Mouse (Mus musculus) CD4-positive naive resting alpha-beta T cell, adult 57 days (primary cell): ENCODE measurements around the gene Klhdc3. TPM values are rescaled to one million over a fixed set of nuclear protein-coding genes. Genes with fewer than 3 reads are reported as not detected.

Experiments used
- total RNA-seq: library from RNA; stranded (reverse); gene quantifications from one replicate; pipeline ENCODE4 v1.2.4, GENCODE M21; 2023

Gene Klhdc3
- total RNA-seq = 50.4 TPM

DNA sequence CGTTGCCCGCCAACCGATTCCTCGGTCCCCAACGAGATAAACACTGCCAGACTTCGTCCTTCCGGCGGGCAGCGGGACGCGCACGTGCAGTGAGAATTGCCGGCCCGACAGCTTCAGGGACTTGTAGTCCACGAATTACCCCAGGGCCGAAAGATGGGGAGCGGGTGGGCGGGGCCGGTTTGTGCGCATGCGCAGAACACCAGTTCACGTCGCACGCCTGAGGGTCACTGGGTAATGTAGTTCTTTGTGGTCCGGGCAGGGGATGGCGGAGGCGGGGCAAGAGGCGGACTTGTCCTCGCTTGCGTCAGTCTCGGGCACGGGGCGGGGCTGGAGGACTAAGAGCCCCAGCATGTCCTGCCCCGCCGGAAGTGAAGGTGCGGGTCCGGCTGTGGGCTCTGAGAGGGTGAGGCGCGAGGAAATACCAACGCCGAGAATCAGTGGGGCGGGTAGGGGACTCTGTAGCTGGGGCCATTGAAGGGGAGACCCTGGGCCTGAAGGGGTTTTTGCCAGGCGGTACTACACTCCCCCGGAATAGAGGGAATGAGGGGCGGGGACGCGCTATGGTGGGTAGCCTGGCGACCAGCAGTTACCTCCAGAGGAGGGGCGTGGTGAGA, at the start of gene Klhdc3:
TSS of gene Klhdc3 (minus strand) at position 155 of the 614 bp plus-strand sequence.

DNA sequence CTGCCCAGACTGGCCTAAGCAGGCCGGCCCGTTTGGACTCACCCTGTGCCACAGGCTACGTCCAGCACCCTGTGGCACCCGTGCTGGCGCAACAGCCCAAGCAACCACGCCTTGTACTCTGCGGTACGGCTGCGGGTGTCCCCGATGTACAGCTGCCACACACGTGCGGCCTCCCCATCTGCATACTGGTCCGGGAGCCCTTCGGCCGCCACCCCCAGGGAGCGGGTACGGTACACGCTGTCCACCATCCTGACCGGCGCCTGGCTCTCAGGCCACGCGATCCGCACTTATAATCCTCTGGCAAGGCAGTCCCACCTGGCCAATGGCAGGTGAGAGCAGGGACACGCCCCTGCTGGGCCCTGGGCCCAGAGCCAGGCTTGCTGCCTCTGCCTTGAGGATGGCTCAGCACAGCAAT, 48.2 kb upstream of the Klhdc3 start, which contains the start of gene Gnmt:
TSS of gene Gnmt (minus strand) at position 265 of the 415 bp plus-strand sequence.

DNA sequence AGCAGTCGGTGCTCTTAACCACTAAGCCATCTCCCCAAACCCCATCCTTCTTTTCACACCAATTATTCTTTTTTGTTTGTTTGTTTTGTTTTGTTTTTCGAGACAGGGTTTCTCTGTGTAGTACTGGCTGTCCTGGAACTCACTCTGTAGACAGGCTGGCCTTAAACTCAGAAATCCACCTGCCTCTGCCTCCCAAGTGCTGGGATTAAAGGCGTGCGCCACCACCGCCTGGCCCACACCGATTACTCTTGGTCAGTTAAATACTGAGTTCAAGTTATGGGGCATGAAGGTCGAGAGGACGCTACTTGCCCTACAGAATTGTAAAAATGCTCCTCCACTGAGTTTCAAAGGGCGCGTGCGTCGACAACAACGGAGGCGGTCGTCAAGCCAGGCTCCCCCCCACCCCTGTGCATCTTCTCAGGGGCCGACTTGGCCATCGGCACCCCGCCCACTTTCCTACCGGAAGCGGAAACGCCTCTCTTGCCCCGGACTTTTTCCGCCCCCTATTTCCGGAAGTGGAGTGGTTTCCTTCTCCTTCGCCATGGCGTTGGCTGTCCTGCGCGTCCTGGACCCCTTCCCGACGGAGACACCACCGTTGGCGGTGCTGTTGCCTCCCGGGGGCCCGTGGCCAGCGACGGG, 30.4 kb upstream of the Klhdc3 start, which contains the start of gene Pex6:
TSS of gene Pex6 (plus strand) at position 505 of the 639 bp plus-strand sequence.

DNA sequence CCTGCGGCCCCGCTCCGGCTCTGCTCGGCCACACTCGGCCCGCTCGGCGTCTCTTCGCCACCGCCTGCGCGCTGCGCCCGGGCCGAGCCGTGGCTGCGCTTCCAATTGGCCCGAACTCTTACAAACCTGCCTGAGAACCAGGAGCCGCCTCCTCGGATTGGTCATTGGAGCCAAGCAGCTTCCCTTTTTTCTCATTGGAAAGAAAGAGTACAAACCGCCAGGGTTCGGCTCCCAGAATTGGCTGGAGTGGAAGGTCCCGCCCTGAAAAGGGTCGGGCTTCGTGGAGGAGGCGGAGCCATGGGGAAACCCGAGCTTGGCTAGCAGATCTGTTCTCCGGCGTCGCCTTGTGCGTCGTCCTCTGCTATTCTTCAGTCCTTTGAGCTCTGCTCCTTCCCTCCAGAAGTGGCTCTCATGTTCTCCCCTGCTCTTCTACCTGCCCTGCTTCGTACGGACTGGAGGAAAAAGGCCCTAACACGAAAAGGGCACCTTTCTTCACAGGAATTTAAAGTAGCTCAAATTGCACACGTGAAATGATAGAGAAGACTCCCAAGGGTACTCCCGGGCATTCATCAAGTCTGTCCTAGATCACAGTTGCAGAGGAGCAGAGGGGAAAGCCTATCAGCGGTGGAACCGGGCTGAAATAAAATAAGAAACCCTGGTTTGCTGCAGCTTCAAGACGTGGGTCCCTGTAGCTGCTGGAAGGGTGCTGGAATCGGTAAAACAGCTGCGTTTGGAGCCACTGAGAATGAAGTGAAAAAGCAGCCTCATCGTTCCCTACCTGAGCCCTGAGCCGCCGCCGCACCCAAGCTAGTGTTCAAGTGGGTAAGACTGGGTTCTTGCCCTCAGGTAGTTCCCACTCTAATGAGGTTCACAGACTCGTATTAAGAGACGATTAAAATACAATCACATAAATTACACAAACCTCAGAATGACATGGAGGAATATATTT, 24.4 kb upstream of the Klhdc3 start, which contains the start of gene Ppp2r5d:
TSS of gene Ppp2r5d (minus strand) at position 225 of the 949 bp plus-strand sequence.

DNA sequence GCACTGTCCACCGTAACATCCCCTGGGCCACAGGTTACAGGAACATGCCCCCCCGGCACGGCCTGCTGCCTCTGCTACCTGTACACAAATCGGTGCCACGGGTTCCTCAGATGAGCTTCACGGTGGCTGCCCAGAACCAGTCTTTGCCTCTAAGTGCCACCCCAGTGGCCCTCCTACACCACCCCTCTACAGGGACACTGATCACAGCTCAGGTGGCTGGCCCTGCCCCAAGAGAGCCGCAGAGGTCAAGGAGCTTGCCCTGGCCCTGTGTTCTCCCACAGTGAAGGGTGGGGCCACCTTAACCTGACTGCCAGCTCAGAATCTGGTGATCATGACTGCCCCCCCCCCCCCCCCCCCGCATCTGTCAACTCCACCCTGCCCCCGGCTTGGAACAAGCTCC, 2.3 kb downstream of the Klhdc3 start, which contains the start of gene Mea1:
TSS of gene Mea1 (plus strand) at position 378 of the 400 bp plus-strand sequence.

DNA sequence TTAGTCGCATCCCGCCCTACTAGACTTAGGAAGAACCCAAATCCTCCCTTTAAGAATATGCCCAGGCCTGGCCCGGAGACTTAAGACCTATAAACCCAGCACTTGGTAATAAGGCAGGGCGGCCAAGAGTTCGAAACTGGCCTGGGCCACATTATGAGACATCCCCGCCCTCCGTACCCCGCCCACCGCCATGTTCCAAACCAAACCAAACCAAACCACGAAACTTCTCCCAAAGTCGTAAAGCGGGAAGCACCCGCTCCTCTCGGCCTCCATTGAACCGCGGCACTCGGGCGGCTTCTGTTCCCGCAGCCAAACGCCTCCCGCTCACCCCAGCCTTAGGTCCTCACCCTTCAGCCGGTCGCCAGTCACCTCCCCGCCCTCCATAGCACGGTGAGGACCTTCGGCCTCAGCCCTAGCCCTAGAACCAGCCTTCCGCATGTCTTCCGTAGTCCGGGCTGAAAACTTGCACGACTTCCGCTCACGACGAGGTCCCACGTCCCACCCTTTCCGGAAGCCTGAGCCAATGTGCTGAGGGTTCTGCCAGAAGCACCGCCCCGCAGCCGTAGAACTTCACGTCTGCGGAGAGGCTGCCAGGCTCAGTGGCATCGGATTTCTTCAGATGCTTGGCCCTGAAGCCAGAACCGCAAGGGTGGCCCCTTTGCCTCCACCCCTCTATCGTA, 6.7 kb downstream of the Klhdc3 start, which contains the start of gene Rrp36:
TSS of gene Rrp36 (minus strand) at position 503 of the 680 bp plus-strand sequence.

DNA sequence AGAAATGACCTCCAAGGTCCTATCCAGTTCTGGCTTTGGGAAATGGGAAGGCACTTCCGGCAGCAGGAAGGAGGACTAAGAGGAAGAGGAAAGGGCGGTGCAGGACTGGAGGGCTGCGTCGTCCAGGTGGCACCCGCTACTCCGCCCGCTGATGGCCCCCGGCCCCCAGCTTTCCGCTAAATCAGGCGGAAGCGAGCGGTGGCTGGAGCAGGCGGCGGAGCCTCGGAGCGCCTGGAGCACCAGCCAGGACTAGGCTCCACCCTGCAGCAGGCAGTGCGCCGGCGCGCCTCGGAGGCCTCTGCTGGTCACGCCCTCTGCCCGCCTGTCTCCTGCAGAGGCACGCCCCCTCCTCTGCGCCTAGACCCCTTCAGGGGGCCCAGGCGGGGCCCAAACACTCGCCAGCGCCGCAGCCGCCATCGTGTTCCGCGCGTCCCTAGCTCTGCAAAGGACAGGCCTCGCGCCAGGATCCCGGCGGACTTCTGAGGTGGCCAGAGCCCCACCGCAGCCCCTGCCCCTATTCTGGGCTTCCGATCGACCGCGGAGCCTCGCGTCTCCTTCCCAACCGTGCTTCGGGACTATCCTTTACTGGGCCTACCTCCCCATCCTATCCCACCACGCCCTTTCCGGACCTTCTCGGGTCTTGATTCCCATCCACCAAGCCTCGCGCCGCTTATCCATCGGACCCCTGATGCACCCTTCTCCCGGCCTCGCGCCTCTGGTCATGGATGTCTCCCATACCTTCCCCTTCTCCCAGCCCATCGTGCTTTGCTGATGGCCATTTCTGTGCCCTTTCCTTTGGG, 30.3 kb downstream of the Klhdc3 start, which contains the start of gene Cul7:
TSS of gene Cul7 (plus strand) at position 106 of the 800 bp plus-strand sequence.

DNA sequence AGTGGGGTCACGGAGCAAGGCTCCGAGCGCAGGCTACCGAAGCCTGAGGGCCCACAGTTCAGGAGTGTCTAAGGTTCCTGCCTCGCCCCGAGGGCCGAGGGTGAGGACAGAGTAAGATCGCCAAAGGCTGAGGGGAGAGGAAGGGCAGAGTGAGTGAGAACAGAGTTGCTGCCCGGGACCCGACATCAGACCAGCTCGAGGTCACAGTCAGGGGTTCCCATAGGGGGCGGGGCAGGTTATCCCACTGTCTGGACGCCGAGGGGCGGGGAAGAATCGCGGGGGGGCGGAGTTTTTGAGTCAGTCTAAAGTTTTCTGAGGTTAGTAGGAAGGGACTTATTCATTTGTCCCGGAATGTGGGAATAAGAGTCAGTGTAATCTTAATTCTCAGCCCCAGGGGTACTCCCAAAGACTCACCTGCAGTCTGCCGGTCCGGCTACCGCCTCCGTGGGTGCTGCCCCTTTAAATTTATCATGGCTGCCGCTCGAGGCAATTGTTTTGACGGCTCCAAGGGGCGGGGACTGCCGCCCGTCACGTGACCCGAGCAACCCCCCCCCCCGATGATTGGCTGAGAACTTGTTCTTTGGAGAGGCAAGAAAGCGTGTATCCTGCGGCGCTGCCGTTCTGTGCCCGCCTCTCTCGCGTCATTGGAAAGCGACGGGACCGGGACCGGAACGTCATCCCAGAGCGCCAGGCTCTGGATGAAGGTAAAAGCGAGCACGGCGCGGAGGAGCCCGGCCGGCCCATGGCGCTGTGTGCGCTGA, 35.0 kb downstream of the Klhdc3 start, which contains the start of the genes Klc4 and Mrpl2:
TSS of gene Klc4 (minus strand) at position 462 of the 761 bp plus-strand sequence.
TSS of gene Mrpl2 (plus strand) at position 669 of the 761 bp plus-strand sequence.

DNA sequence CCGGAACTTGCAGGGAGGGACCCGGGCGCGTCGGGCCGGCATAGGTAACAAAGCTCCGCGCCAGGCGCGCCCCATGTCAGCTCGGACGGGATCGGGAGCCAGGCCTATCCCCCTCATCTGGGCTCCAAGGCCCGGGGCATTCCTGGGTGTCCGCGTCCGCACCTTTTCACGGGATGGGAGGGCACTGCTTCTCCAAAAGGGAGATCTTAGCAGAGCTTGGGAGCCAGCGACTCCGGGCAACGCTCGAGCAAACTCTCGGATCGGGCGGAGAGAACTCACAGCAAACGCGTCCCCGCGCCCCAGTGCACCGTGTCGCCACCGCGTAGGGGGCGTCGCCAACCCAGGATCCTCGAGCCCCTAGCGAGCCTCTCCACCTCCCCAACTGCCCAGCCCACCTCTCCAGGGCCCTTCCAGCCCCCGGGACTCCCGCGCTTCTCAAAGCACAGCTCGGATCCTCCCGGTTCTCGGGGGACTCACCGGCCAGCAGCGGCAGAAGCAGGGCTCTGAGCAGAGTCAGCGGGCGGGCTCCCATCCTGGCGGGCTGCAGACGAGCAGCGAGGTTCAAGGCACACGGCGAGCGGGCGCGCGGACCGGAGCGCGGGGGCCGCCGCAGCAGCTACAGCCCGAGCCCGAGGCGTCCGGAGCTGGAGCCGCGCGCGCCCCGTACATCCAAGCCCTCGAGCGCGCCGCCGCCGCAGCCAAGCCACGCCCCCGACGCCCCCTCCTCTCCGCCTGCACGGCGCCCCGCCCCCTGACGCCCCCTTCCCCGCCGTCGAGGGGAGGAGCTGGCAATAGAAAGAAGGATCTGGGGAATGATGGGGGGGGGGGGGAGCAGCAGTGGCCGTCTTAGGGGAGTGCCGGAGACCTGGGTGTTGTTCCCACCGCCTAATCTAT, 51.7 kb downstream of the Klhdc3 start, which contains the start of gene Ptk7:
TSS of gene Ptk7 (minus strand) at position 714 of the 894 bp plus-strand sequence.

Other genes starting within 250 kb of the Klhdc3 start
- gene Slc22a7, start 242.5 kb downstream of the Klhdc3 start, total RNA-seq = not detected
- gene Ttbk1, start 193.2 kb downstream of the Klhdc3 start, total RNA-seq = 0.59 TPM
- gene Dnph1, start 184.2 kb downstream of the Klhdc3 start, total RNA-seq = 0.83 TPM
- 15.0 TPM for gene Cul9, start 134.5 kb downstream of the Klhdc3 start, total RNA-seq
- gene Srf, start 124.7 kb downstream of the Klhdc3 start, total RNA-seq = 84.8 TPM
- gene Ptk7, start 51.4 kb downstream of the Klhdc3 start, total RNA-seq = 0.21 TPM
- gene Klc4, start 34.9 kb downstream of the Klhdc3 start, total RNA-seq = 14.8 TPM
- 32.0 TPM for gene Mrpl2, start 34.7 kb downstream of the Klhdc3 start, total RNA-seq
- gene Cul7, start 30.6 kb downstream of the Klhdc3 start, total RNA-seq = 5.6 TPM
- 29.7 TPM for gene Rrp36, start 6.6 kb downstream of the Klhdc3 start, total RNA-seq
- 49.4 TPM for gene Mea1, start 2.1 kb downstream of the Klhdc3 start, total RNA-seq
- gene Ppp2r5d, start 24.2 kb upstream of the Klhdc3 start, total RNA-seq = 42.6 TPM
- gene Pex6, start 30.5 kb upstream of the Klhdc3 start, total RNA-seq = 29.0 TPM
- gene Gnmt, start 48.3 kb upstream of the Klhdc3 start, total RNA-seq = 2.0 TPM
- gene Cnpy3, start 71.3 kb upstream of the Klhdc3 start, total RNA-seq = 52.2 TPM
- gene Ptcra, start 82.8 kb upstream of the Klhdc3 start, total RNA-seq = 0.77 TPM
- gene 2310039H08Rik, start 91.7 kb upstream of the Klhdc3 start, total RNA-seq = 16.3 TPM
- 63.5 TPM for gene Rpl7l1, start 101.8 kb upstream of the Klhdc3 start, total RNA-seq
- gene Bicral, start 177.6 kb upstream of the Klhdc3 start, total RNA-seq = 60.7 TPM
- gene Tbcc, start 209.8 kb upstream of the Klhdc3 start, total RNA-seq = 17.5 TPM
- gene Prph2, start 229.5 kb upstream of the Klhdc3 start, total RNA-seq = not detected